Mouse (Mus musculus) stomach, postnatal 0 days (tissue): ENCODE results near the gene Igf2bp2.

Experiments
- CTCF ChIP-seq: IDR thresholded peaks from 2 replicates; pipeline ENCODE4 v1.5.1; 2016; ENCODE audit warnings: antibody characterized with exemption, low read depth, mild to moderate bottlenecking, moderate library complexity
- EP300 ChIP-seq: optimal IDR thresholded peaks from 2 replicates; pipeline ENCODE3; 2016; ENCODE audit warnings: antibody characterized with exemption

GRCm38 (mm10) chr16:22046739-22047366 is 116.2 kb downstream of the Igf2bp2 start:
- no peak for TF ChIP-seq CTCF
- no peak for TF ChIP-seq EP300
